Mouse (Mus musculus) CH12.LX (cell line): ENCODE data around the gene Myo16. TPM values are rescaled to one million over a fixed set of nuclear protein-coding genes. Genes with fewer than 3 reads are reported as not detected.

Source experiments
- DNase-seq: peaks from one replicate; pipeline ENCODE4 v3.0.0-alpha.2; 2013; ENCODE audit errors: extremely low read depth
- H3K27ac ChIP-seq: 2 replicates; pipeline ENCODE4 v1.5.1; 2012; ENCODE audit warnings: low read depth, mild to moderate bottlenecking, control low read depth, moderate library complexity; ENCODE audit not compliant: insufficient read depth
- H3K27me3 ChIP-seq: replicated peaks from 2 replicates; pipeline ENCODE3; 2012; ENCODE audit warnings: inconsistent platforms
- H3K36me3 ChIP-seq, 2 experiments: replicated peaks in 1 of 2; 2 replicates each; pipeline versions ENCODE3 to v1.6.1; 2012; ENCODE audit warnings: inconsistent platforms in 1 of 2, low read length in 1 of 2, mild to moderate bottlenecking in 1 of 2, mixed read lengths in 1 of 2, moderate library complexity in 1 of 2; ENCODE audit not compliant: control insufficient read depth in 1 of 2, insufficient read depth in 1 of 2
- H3K4me1 ChIP-seq, 2 experiments: 2 replicates each; pipeline ENCODE4 v1.6.1; 2012; ENCODE audit warnings: inconsistent platforms in 1 of 2, moderate library complexity in 1 of 2; ENCODE audit not compliant: insufficient read depth in 2 of 2, control insufficient read depth in 1 of 2
- H3K4me2 ChIP-seq: 2 replicates; pipeline ENCODE4 v1.6.1; 2012; ENCODE audit warnings: low read depth, mild to moderate bottlenecking, control low read depth; ENCODE audit not compliant: poor library complexity, insufficient read depth, severe bottlenecking
- H3K4me3 ChIP-seq, 3 experiments: fragments of 150-350 bp in 1 of 3; sonication (generic) in 1 of 3; replicated peaks in 1 of 3; 2 replicates each; pipeline versions ENCODE3 to v1.5.1; 2011 to 2012; ENCODE audit warnings: low read depth in 2 of 3, low read length in 2 of 3, mild to moderate bottlenecking in 2 of 3, moderate library complexity in 2 of 3, control low read depth in 1 of 3, improper control_type of control experiment in 1 of 3, inconsistent platforms in 1 of 3, mixed read lengths in 1 of 3; ENCODE audit not compliant: poor library complexity in 1 of 3
- H3K79me2 ChIP-seq: replicated peaks from 2 replicates; pipeline ENCODE4 v1.6.1; 2012; ENCODE audit warnings: mild to moderate bottlenecking, moderate library complexity; ENCODE audit not compliant: control insufficient read depth, poor library complexity, insufficient read depth, severe bottlenecking; ENCODE audit errors: extremely low read depth
- H3K9ac ChIP-seq: 2 replicates; pipeline ENCODE4 v1.6.1; 2012; ENCODE audit warnings: low read depth, mild to moderate bottlenecking, control low read depth, moderate library complexity; ENCODE audit not compliant: insufficient read depth
- H3K9me3 ChIP-seq: replicated peaks from 2 replicates; pipeline ENCODE3; 2012; ENCODE audit warnings: low read length, inconsistent platforms, mixed read lengths
- BHLHE40 ChIP-seq: IDR thresholded peaks from 2 replicates; pipeline ENCODE4 v1.6.1; 2011; ENCODE audit warnings: mild to moderate bottlenecking, low read depth, low read length, improper control_type of control experiment
- CTCF ChIP-seq, 2 experiments: IDR thresholded peaks in 1 of 2; conservative IDR thresholded peaks in 1 of 2; 2 replicates each; pipeline ENCODE4 v1.5.1; 2011 to 2012; ENCODE audit warnings: low read depth in 2 of 2, low read length in 2 of 2, improper control_type of control experiment in 1 of 2, inconsistent platforms in 1 of 2, mild to moderate bottlenecking in 1 of 2, moderate library complexity in 1 of 2
- E2F4 ChIP-seq: IDR thresholded peaks from 2 replicates; pipeline ENCODE4 v1.6.1; 2011; ENCODE audit warnings: low read depth, low read length, improper control_type of control experiment; ENCODE audit not compliant: insufficient replicate concordance
- ELF1 ChIP-seq: IDR thresholded peaks from 2 replicates; pipeline ENCODE4 v1.6.1; 2014; ENCODE audit warnings: low read depth, mild to moderate bottlenecking, inconsistent platforms, low read length, improper control_type of control experiment
- EP300 ChIP-seq: IDR thresholded peaks from 2 replicates; pipeline ENCODE4 v1.6.1; 2011; ENCODE audit warnings: low read length, improper control_type of control experiment
- ETS1 ChIP-seq: conservative IDR thresholded peaks from 2 replicates; pipeline ENCODE4 v1.6.1; 2012; ENCODE audit warnings: low read depth, mild to moderate bottlenecking, inconsistent platforms, low read length, improper control_type of control experiment, moderate library complexity
- GABPA ChIP-seq: IDR thresholded peaks from 2 replicates; pipeline ENCODE4 v1.6.1; 2012; ENCODE audit warnings: low read depth, low read length, improper control_type of control experiment, inconsistent platforms; ENCODE audit not compliant: insufficient replicate concordance
- MAFK ChIP-seq: IDR thresholded peaks from 2 replicates; pipeline ENCODE4 v1.6.1; 2011; ENCODE audit warnings: low read length, improper control_type of control experiment; ENCODE audit not compliant: insufficient replicate concordance
- MAX ChIP-seq: IDR thresholded peaks from 2 replicates; pipeline ENCODE4 v1.6.1; 2011; ENCODE audit warnings: low read length, improper control_type of control experiment
- MAZ ChIP-seq: IDR thresholded peaks from 2 replicates; pipeline ENCODE4 v1.6.1; 2012; ENCODE audit warnings: low read depth, mild to moderate bottlenecking, inconsistent platforms, low read length, improper control_type of control experiment, moderate library complexity
- MEF2A ChIP-seq: IDR thresholded peaks from 2 replicates; pipeline ENCODE4 v1.6.1; 2014; ENCODE audit warnings: low read depth, mild to moderate bottlenecking, inconsistent platforms, low read length, improper control_type of control experiment, borderline replicate concordance
- NRF1 ChIP-seq: IDR thresholded peaks from 2 replicates; pipeline ENCODE4 v1.6.1; 2014; ENCODE audit warnings: low read depth, mild to moderate bottlenecking, inconsistent platforms, low read length, improper control_type of control experiment, moderate library complexity
- PAX5 ChIP-seq: IDR thresholded peaks from 2 replicates; pipeline ENCODE4 v1.6.1; 2012; ENCODE audit warnings: low read length, inconsistent platforms, mixed read lengths
- POLR2A ChIP-seq: IDR thresholded peaks from 2 replicates; pipeline ENCODE4 v1.6.1; 2011; ENCODE audit warnings: low read depth, mild to moderate bottlenecking, improper control_type of control experiment, low read length
- POLR2AphosphoS2 ChIP-seq: IDR thresholded peaks from 2 replicates; pipeline ENCODE4 v1.6.1; 2011; ENCODE audit warnings: low read depth, low read length, improper control_type of control experiment
- RAD21 ChIP-seq: IDR thresholded peaks from 2 replicates; pipeline ENCODE4 v1.6.1; 2011; ENCODE audit warnings: low read depth, mild to moderate bottlenecking, low read length, improper control_type of control experiment, moderate library complexity
- SIN3A ChIP-seq: IDR thresholded peaks from 2 replicates; pipeline ENCODE4 v1.6.1; 2012; ENCODE audit warnings: low read length, improper control_type of control experiment, inconsistent platforms
- SMC3 ChIP-seq: IDR thresholded peaks from 2 replicates; pipeline ENCODE4 v1.6.1; 2011; ENCODE audit warnings: low read depth, low read length, improper control_type of control experiment
- TBP ChIP-seq: conservative IDR thresholded peaks from 2 replicates; pipeline ENCODE4 v1.6.1; 2011; ENCODE audit warnings: low read depth, low read length, improper control_type of control experiment
- UBTF ChIP-seq: IDR thresholded peaks from 2 replicates; pipeline ENCODE4 v1.6.1; 2012; ENCODE audit warnings: low read depth, mild to moderate bottlenecking, inconsistent platforms, low read length, improper control_type of control experiment, moderate library complexity
- ZC3H11A ChIP-seq: IDR thresholded peaks from 2 replicates; pipeline ENCODE4 v1.6.1; 2012; ENCODE audit warnings: low read depth, mild to moderate bottlenecking, inconsistent platforms, low read length, improper control_type of control experiment
- ZKSCAN1 ChIP-seq: IDR thresholded peaks from 2 replicates; pipeline ENCODE4 v1.6.1; 2012; ENCODE audit warnings: low read depth, inconsistent platforms, low read length, improper control_type of control experiment, borderline replicate concordance
- ZMIZ1 ChIP-seq: IDR thresholded peaks from 2 replicates; pipeline ENCODE4 v1.6.1; 2012; ENCODE audit warnings: low read depth, mild to moderate bottlenecking, inconsistent platforms, low read length, improper control_type of control experiment
- dilution Hi-C: fragments of 300-500 bp; cut with MboI; formaldehyde crosslinking; loops from 2 replicates; pipeline ENCODE4 v1.14.3; 2020; ENCODE audit warnings: low sequenced_read_pairs; ENCODE audit not compliant: extremely low pct_unique_long_range_greater_than_20kb, extremely low pct_ligation_motif_present
- in situ Hi-C: fragments of 300-500 bp; cut with MboI; formaldehyde crosslinking; loops from 3 replicates; pipeline ENCODE4 v1.14.3; 2019; ENCODE audit warnings: low sequenced_read_pairs, low pct_ligation_motif_present, low pct_unique_long_range_greater_than_20kb, mixed read lengths
- polyA plus RNA-seq: library from polyadenylated mRNA; unstranded; fragments of >175 nt; gene quantifications from 2 replicates; pipeline ENCODE4 v1.2.1, GENCODE M21; 2012; ENCODE audit warnings: low read depth; ENCODE audit not compliant: insufficient read length
- total RNA-seq, 2 experiments: library from RNA; depleted of rRNA; stranded (reverse); fragments of 300-350 nt in 1 of 2; fragments of >200 nt in 1 of 2; gene quantifications; 2 replicates each; pipeline ENCODE4 v1.2.3; 2012 to 2014

Myo16 gene
- total and polyA plus RNA-seq, 3 experiments, result not detected

DNA sequence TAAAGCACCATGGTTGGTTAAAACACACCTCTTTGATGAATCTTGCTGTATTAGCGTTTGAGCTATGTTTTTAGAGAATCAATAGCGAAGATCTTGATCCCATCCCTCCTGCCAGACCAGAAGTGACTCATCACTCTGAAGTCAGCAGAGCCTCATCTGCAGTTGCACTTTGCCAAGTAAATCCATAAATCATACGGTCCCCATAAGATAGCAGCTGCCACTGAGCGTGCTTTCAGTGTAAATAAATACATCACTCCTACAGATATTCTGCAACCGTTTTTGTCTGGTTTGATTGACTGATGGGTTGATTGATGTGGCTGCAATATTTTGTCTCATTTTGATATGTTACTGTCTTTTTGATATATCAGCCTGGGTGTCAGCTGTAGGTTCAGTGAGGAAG lies 457.9 kb downstream of the Myo16 start:
- Histone ChIP-seq H3K79me2 (no peaks in the 10 kb centered on the region), H3K4me1 (no peaks in the 10 kb centered on the region), H3K4me2 (no peak overlapping the region), H3K9me3 (no peaks in the 10 kb centered on the region), H3K4me3 (no peak overlapping the region), H3K36me3 (no peaks in the 10 kb centered on the region), H3K27me3 (no peaks in the 10 kb centered on the region), H3K9ac (no peak overlapping the region), H3K27ac (no peak overlapping the region)
- dilution Hi-C loops, result no loop called here
- no peak for DNase-seq
- TF ChIP-seq ETS1, result no peak
- TF ChIP-seq MAFK, result no peak
- no peak for TF ChIP-seq GABPA
- in situ Hi-C loops, result no loop called here

DNA sequence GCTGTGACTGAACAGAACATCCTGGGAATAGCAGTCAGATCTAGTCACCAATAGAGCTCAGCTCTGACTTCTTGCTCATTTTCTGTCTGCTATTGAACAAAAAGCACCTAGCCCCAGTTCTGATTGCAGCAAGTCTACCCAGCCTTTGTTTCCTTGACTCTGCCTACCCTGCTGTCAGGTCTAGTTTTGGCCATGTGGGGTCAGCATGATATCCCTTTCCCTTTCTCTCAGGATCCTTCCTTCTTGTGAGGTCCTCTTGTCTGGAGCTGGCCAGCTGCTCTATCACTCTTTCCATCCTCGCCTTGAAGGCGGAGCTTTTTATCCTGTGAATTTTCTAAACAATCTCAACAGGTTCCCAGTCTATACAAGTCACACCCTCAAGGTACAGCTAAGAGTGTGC lies 459.7 kb downstream of the Myo16 start:
- no peaks in the 10 kb centered on the region for H3K27me3 ChIP-seq
- no peak overlapping the region for H3K4me2 ChIP-seq
- H3K79me2 ChIP-seq, result no peaks in the 10 kb centered on the region
- TF ChIP-seq CTCF (conservative IDR thresholded peaks at IDR 0.05 in 1 of 2, IDR thresholded peaks at IDR 0.05 in 1 of 2; ENCODE audit: low read depth in 2 of 2, low read length in 2 of 2) (peak in 1 of 2 experiments; percentile 39; a peak in 1 of 4 replicates), POLR2AphosphoS2 (no peak), ZMIZ1 (no peak), RAD21 (peak; percentile 39), MAZ (no peak), SMC3 (peak; percentile 41), SIN3A (no peak), NRF1 (no peak), MAX (no peak), ZC3H11A (no peak), POLR2A (no peak), EP300 (no peak), PAX5 (no peak), ZKSCAN1 (no peak)
- no peaks in the 10 kb centered on the region for H3K4me1 ChIP-seq
- dilution Hi-C loops (no loop called here), in situ Hi-C loops (no loop called here)
- DNase-seq, result no peak
- no peak overlapping the region for H3K9ac ChIP-seq
- peaks cover 3% of the 10 kb centered on the region for H3K9me3 ChIP-seq
- no peaks in the 10 kb centered on the region for H3K36me3 ChIP-seq
- H3K27ac ChIP-seq, result no peak overlapping the region
- H3K4me3 ChIP-seq, result no peak overlapping the region

DNA sequence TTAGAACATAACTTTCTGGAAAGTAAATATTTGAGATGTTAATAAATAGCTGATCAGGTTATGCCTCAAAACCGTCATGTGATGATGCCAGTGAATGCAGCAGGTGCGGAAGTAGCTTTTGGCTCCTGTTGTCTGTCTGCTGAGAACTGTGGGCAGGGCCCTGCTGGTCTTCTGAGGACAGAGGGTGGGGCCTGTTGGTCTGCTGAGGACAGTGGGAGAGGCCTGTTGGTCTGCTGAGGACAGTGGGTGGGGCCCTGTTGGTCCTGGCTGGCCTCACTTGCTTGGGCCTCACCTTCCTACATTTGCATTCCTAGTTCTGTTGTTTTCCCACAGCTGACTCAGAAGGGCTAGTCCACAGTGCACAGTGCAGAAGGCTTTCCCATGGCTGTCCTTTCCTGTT lies 466.0 kb downstream of the Myo16 start:
- H3K4me1 ChIP-seq, result peaks cover 12 to 20% of the 10 kb centered on the region in 2 experiments
- peak overlapping the region; percentile 35; the same call in 1 of the 2 replicates for H3K4me2 ChIP-seq
- dilution Hi-C loops (no loop called here), in situ Hi-C loops (no loop called here)
- no peak overlapping the region for H3K9ac ChIP-seq
- no peak overlapping the region for H3K4me3 ChIP-seq
- no peaks in the 10 kb centered on the region for H3K36me3 ChIP-seq
- H3K9me3 ChIP-seq, result peaks cover 10% of the 10 kb centered on the region
- H3K79me2 ChIP-seq, result no peaks in the 10 kb centered on the region
- H3K27ac ChIP-seq, result no peak overlapping the region
- TF ChIP-seq UBTF (no peak), POLR2A (no peak), TBP (no peak), MAX (no peak), ELF1 (peak; percentile 66), EP300 (no peak), BHLHE40 (0 out of 2 replicates have a peak, but pooled peaks have one; percentile 22), E2F4 (no peak), MEF2A (no peak)
- TF ChIP-seq, all 38 proteins: peak for 2
- H3K27me3 ChIP-seq, result no peaks in the 10 kb centered on the region
- peak; percentile 27 for DNase-seq
